Mouse (Mus musculus) embryonic facial prominence, embryonic 11.5 days (tissue): ENCODE measurements at regions not wholly inside any gene's neighbourhood (a gene's known extent, or its start where the extent isn't known, plus 50 kb on each side); places are given as distances from the start of the nearest gene placed in this dataset.
A peak's percentile ranks its signal among the peaks of the same experiment; 100 is the strongest.
"Not testable (repeated sequence)": the region's sequence is repeated elsewhere in the genome, so short reads cannot be mapped to it uniquely, and the experiment has no call there.

Experiments
- ATAC-seq: fragments of 200-750 bp; cut with Nextera tagmentation; replicated peaks from 2 replicates; pipeline ENCODE4 v1.8.0; 2017; ENCODE audit warnings: low read depth; ENCODE audit not compliant: insufficient number of reproducible peaks, low FRiP score, low TSS enrichment
- DNase-seq: peaks from one replicate; pipeline ENCODE4 v3.0.0-alpha.2; 2015; ENCODE audit warnings: low spot score
- H3K27ac ChIP-seq: fragments of 300-500 bp; sonication (generic); replicated peaks from 2 replicates; pipeline ENCODE4 v1.5.1; 2014; ENCODE audit warnings: mild to moderate bottlenecking, low read depth, low read length, control low read depth
- H3K27me3 ChIP-seq: fragments of 300-500 bp; sonication (generic); 2 replicates; pipeline ENCODE4 v1.6.1; 2014; ENCODE audit warnings: mild to moderate bottlenecking, low read length, moderate library complexity, mixed read lengths; ENCODE audit not compliant: control insufficient read depth, insufficient read depth
- H3K36me3 ChIP-seq: fragments of 300-500 bp; sonication (generic); replicated peaks from 2 replicates; pipeline ENCODE4 v1.6.1; 2014; ENCODE audit warnings: low read depth, mild to moderate bottlenecking, low read length, moderate library complexity, mixed read lengths; ENCODE audit not compliant: control insufficient read depth, insufficient read depth
- H3K4me1 ChIP-seq: fragments of 300-500 bp; sonication (generic); 2 replicates; pipeline ENCODE4 v1.6.1; 2014; ENCODE audit warnings: low read length, mixed read lengths; ENCODE audit not compliant: control insufficient read depth, insufficient read depth
- H3K4me2 ChIP-seq: fragments of 300-500 bp; sonication (generic); 2 replicates; pipeline ENCODE4 v1.6.1; 2014; ENCODE audit warnings: low read depth, mild to moderate bottlenecking, control low read depth, low read length, moderate library complexity
- H3K4me3 ChIP-seq: fragments of 300-500 bp; sonication (generic); 2 replicates; pipeline ENCODE4 v1.5.1; 2014; ENCODE audit warnings: low read depth, low read length, control low read depth
- H3K9ac ChIP-seq: fragments of 300-500 bp; sonication (generic); replicated peaks from 2 replicates; pipeline ENCODE4 v1.6.1; 2014; ENCODE audit warnings: mild to moderate bottlenecking, control low read depth, low read length
- H3K9me3 ChIP-seq: fragments of 300-500 bp; sonication (generic); replicated peaks from 2 replicates; pipeline ENCODE4 v1.6.1; 2016; ENCODE audit warnings: mild to moderate bottlenecking, low read length, inconsistent platforms, mixed read lengths; ENCODE audit not compliant: control insufficient read depth
- WGBS: fragments of 180-500 bp; shearing (Covaris S2); extraction: QIAGEN DNeasy Blood & Tissue Kit; methylation state at CpG from one replicate; pipeline ENCODE4 v1.1.7; 2014; 5-methylcytosine and 5-hydroxymethylcytosine counted together

GRCm38 (mm10) chr10:53464006-53464405 lies 84.3 kb upstream of the Cep85l start:
- 64% methylated on average over 6 of the region's 6 CpGs for WGBS
- ATAC-seq (no peak), DNase-seq (no peak)
- no peak overlapping the region for H3K4me2 ChIP-seq
- no peak overlapping the region for H3K9ac ChIP-seq
- H3K4me3 ChIP-seq: no peak overlapping the region
- no peaks in the 10 kb centered on the region for H3K4me1 ChIP-seq
- no peaks in the 10 kb centered on the region for H3K36me3 ChIP-seq
- H3K27ac ChIP-seq: no peak overlapping the region
- H3K27me3 ChIP-seq: no peaks in the 10 kb centered on the region
- no peaks in the 10 kb centered on the region for H3K9me3 ChIP-seq

GRCm38 (mm10) chr10:53463471-53463870 lies 83.7 kb upstream of the Cep85l start:
- no peaks in the 10 kb centered on the region for H3K9me3 ChIP-seq
- H3K27me3 ChIP-seq: no peaks in the 10 kb centered on the region
- no peak overlapping the region for H3K27ac ChIP-seq
- H3K9ac ChIP-seq: no peak overlapping the region
- no peak overlapping the region for H3K4me3 ChIP-seq
- ATAC-seq: no peak
- 37% methylated on average over 3 of the region's 3 CpGs for WGBS
- no peaks in the 10 kb centered on the region for H3K4me1 ChIP-seq
- no peak for DNase-seq
- no peaks in the 10 kb centered on the region for H3K36me3 ChIP-seq
- H3K4me2 ChIP-seq: no peak overlapping the region

GRCm38 (mm10) chr10:53462449-53463308 lies 82.9 kb upstream of the Cep85l start:
- Histone ChIP-seq H3K4me3 (no peak overlapping the region), H3K36me3 (no peaks in the 10 kb centered on the region), H3K9me3 (no peaks in the 10 kb centered on the region), H3K9ac (0 out of 2 replicates have a peak overlapping the region, but pooled peaks have one; percentile 15), H3K27me3 (no peaks in the 10 kb centered on the region), H3K4me2 (no peak overlapping the region), H3K4me1 (no peaks in the 10 kb centered on the region), H3K27ac (no peak overlapping the region)
- peak; percentile 20 for DNase-seq
- 33% methylated on average over 15 of the region's 15 CpGs for WGBS
- no peak for ATAC-seq

GRCm38 (mm10) chr10:53461070-53461781 lies 81.5 kb upstream of the Cep85l start:
- no peak overlapping the region for H3K27ac ChIP-seq
- no peak overlapping the region for H3K4me2 ChIP-seq
- H3K9ac ChIP-seq: no peak overlapping the region
- 80% methylated on average over 7 of the region's 7 CpGs for WGBS
- 0 out of 2 replicates have a peak, but pooled peaks have one; percentile 23 for ATAC-seq
- no peaks in the 10 kb centered on the region for H3K36me3 ChIP-seq
- no peak overlapping the region for H3K4me3 ChIP-seq
- H3K9me3 ChIP-seq: no peaks in the 10 kb centered on the region
- no peaks in the 10 kb centered on the region for H3K4me1 ChIP-seq
- H3K27me3 ChIP-seq: no peaks in the 10 kb centered on the region
- DNase-seq: peak; percentile 28

GRCm38 (mm10) chr10:53459706-53460105 lies 80.0 kb upstream of the Cep85l start:
- not testable (repeated sequence) for H3K27me3 ChIP-seq, H3K9me3 ChIP-seq, H3K27ac ChIP-seq, ATAC-seq, H3K9ac ChIP-seq, H3K4me1 ChIP-seq, DNase-seq, H3K4me2 ChIP-seq, H3K4me3 ChIP-seq, H3K36me3 ChIP-seq
- 57% methylated on average over 1 of the region's 1 CpGs for WGBS

- H3K36me3 ChIP-seq: no peaks in the 10 kb centered on the region
- H3K4me3 ChIP-seq: no peak overlapping the region
- no peak for DNase-seq
- H3K9me3 ChIP-seq: no peaks in the 10 kb centered on the region
- 67% methylated on average over 4 of the region's 4 CpGs for WGBS
- no peak overlapping the region for H3K9ac ChIP-seq
- H3K27ac ChIP-seq: no peak overlapping the region
- no peak overlapping the region for H3K4me2 ChIP-seq
- ATAC-seq: no peak
- H3K4me1 ChIP-seq: no peaks in the 10 kb centered on the region
- no peaks in the 10 kb centered on the region for H3K27me3 ChIP-seq
Observed at GRCm38 (mm10) chr10:53456027-53456713, 76.4 kb upstream of the Cep85l start.

- H3K9me3 ChIP-seq: no peaks in the 10 kb centered on the region
Observed at GRCm38 (mm10) chr10:53444789-53445188, 65.0 kb upstream of the Cep85l start.

More at GRCm38 (mm10) chr10:53444789-53445188, 65.0 kb upstream of the Cep85l start:
- DNase-seq: no peak
- Histone ChIP-seq H3K36me3 (no peaks in the 10 kb centered on the region), H3K27me3 (no peaks in the 10 kb centered on the region), H3K4me1 (no peaks in the 10 kb centered on the region), H3K27ac (no peak overlapping the region), H3K9ac (no peak overlapping the region), H3K4me2 (no peak overlapping the region), H3K4me3 (no peak overlapping the region)
- no peak for ATAC-seq
- 44% methylated on average over 3 of the region's 3 CpGs for WGBS
